ENCODE assay signal across 8 mouse cellular contexts in genomic region chr9:34861775-34862174, GRCm38 (mm10).
DNase-seq lines count a peak whose midpoint lies in the region; TF ChIP-seq lines count a peak whose summit lies in the region.

No protein-coding gene starts in this region.

- TF ChIP-seq POLR2A in olfactory bulb, adult 2 months (IDR thresholded peaks at IDR 0.05; ENCODE audit: insufficient read depth, low read depth, low read length) = no peak

- no peak overlapping the region for H3K4me3 ChIP-seq in limb, embryonic 10.5 days
- H3K4me3 ChIP-seq in olfactory bulb, adult 2 months (ENCODE audit: insufficient read depth, low read depth, low read length) = no peak overlapping the region

- DNase-seq in adrenal gland, adult 2 months = peak; percentile 17
- DNase-seq in adrenal gland, adult 8-10 months = no peak
- peak; percentile 8 for DNase-seq in ES-CJ7 (ENCODE audit: low read depth, low spot score)
- peak; percentile 61 for DNase-seq in embryo, embryonic 11 days
- peak; percentile 24 for DNase-seq in kidney, adult 9 months
- peak; percentile 59 for DNase-seq in limb, embryonic 10.5 days (ENCODE audit: low spot score)
- DNase-seq in ovary, postnatal 14 days (ENCODE audit: low spot score) = no peak

- 0 out of 2 replicates have a peak, but pooled peaks cover 3% of the 10 kb centered on the region for H3K27me3 ChIP-seq in limb, embryonic 10.5 days (ENCODE audit: low read depth, poor library complexity, severe bottlenecking)

- no peak overlapping the region for H3K27ac ChIP-seq in limb, embryonic 10.5 days
- no peak overlapping the region for H3K27ac ChIP-seq in olfactory bulb, adult 2 months (ENCODE audit: insufficient read depth, low read depth, low read length)

- H3K36me3 ChIP-seq in limb, embryonic 10.5 days = no peaks in the 10 kb centered on the region

- WGBS in limb, embryonic 10.5 days = 58% methylated on average over 2 of the region's 2 CpGs
- WGBS in olfactory bulb, adult 2 months = 59% methylated on average over 2 of the region's 2 CpGs

- peaks cover 18% of the 10 kb centered on the region for H3K4me1 ChIP-seq in limb, embryonic 10.5 days
- peaks cover 18% of the 10 kb centered on the region for H3K4me1 ChIP-seq in olfactory bulb, adult 2 months (ENCODE audit: control insufficient read depth, insufficient read depth, low read length)

- H3K9me3 ChIP-seq in limb, embryonic 10.5 days (replicated peaks) = no peaks in the 10 kb centered on the region

- TF ChIP-seq CTCF in olfactory bulb, adult 2 months (IDR thresholded peaks at IDR 0.05; ENCODE audit: insufficient read depth, low read depth, low read length) = peak; percentile 56; the same call in 1 of the 2 replicates

Comparison
In these comparisons a context has a peak if more than half of its experiments do, and no peak if none do; other contexts are left out.
1. DNase-seq: peak in adrenal gland, adult 2 months (single experiment), ES-CJ7 (single experiment), embryo, embryonic 11 days (single experiment), kidney, adult 9 months (single experiment) and limb, embryonic 10.5 days (single experiment); none in adrenal gland, adult 8-10 months (single experiment) and ovary, postnatal 14 days (single experiment).